Mouse (Mus musculus): ENCODE results near the gene AC170998.1.

DNA sequence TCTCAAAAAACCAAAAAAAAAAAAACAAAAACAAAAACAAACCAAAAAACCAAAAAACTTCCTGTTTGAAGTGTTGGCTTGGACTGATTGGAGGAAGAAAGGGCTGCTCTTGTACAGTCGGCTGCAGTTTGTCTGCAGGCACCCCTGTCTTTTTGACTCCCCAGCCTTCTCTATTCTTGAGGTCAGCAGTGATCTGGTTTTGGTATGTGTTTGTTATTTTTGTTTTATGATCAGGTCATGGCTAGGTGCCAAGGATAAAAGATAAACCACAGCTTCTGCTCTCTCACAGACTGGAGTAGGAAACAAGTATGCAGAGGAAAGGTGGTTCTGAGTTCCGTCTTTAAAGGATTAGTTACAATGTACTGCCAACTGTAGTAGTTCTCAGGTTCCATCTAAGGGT is 23.2 kb upstream of the AC170998.1 start:
- TF ChIP-seq FOSL1 (IDR thresholded peaks at IDR 0.05; ENCODE audit: insufficient read depth, low read length, poor library complexity, severe bottlenecking) (no peak), CTCF (IDR thresholded peaks at IDR 0.05; ENCODE audit: control insufficient read depth, insufficient read depth, insufficient read length) (no peak), USF1 (IDR thresholded peaks at IDR 0.05; ENCODE audit: low read depth) (no peak), MAX (IDR thresholded peaks at IDR 0.05) (no peak), MYOG (IDR thresholded peaks at IDR 0.05; ENCODE audit: control insufficient read depth, extremely low read depth, insufficient read length) (no peak), CEBPB (IDR thresholded peaks at IDR 0.05; ENCODE audit: low read depth) (no peak), MYOD1 (IDR thresholded peaks at IDR 0.05; ENCODE audit: control insufficient read depth, insufficient read length, low read depth) (no peak)
